Mouse (Mus musculus) kidney, adult 2 months (tissue): ENCODE measurements at regions not wholly inside any gene's neighbourhood (a gene's known extent, or its start where the extent isn't known, plus 50 kb on each side); places are given as distances from the start of the nearest gene placed in this dataset.

Experiments used
- DNase-seq: peaks from one replicate; pipeline ENCODE4 v3.0.0; 2021
- H3K27ac ChIP-seq: fragments of 200-500 bp; 2 replicates; pipeline ENCODE4 v1.5.1; 2012; ENCODE audit warnings: low read depth, low read length, control low read depth, inconsistent platforms; ENCODE audit not compliant: insufficient read depth
- H3K27me3 ChIP-seq: fragments of 200-500 bp; replicated peaks from 2 replicates; pipeline ENCODE4 v1.6.1; 2012; ENCODE audit warnings: mild to moderate bottlenecking, moderate library complexity, low read length, inconsistent platforms; ENCODE audit not compliant: control insufficient read depth, insufficient read depth
- H3K36me3 ChIP-seq: fragments of 200-500 bp; 2 replicates; pipeline ENCODE4 v1.6.1; 2012; ENCODE audit warnings: mild to moderate bottlenecking, moderate library complexity, low read length, inconsistent platforms; ENCODE audit not compliant: control insufficient read depth, insufficient read depth
- H3K4me1 ChIP-seq: fragments of 200-500 bp; 2 replicates; pipeline ENCODE4 v1.6.1; 2011; ENCODE audit warnings: low read length; ENCODE audit not compliant: control insufficient read depth, insufficient read depth
- H3K4me3 ChIP-seq: fragments of 200-500 bp; 2 replicates; pipeline ENCODE4 v1.5.1; 2011; ENCODE audit warnings: mild to moderate bottlenecking, low read depth, low read length, control low read depth; ENCODE audit not compliant: insufficient read depth
- CTCF ChIP-seq: fragments of 200-500 bp; conservative IDR thresholded peaks from 2 replicates; pipeline ENCODE4 v1.5.1; 2011; ENCODE audit warnings: low read depth, mild to moderate bottlenecking, control low read depth, low read length, moderate library complexity, mixed read lengths; ENCODE audit not compliant: insufficient read depth, insufficient read length
- POLR2A ChIP-seq: fragments of 200-500 bp; IDR thresholded peaks from one replicate; pipeline ENCODE4 v1.6.1; 2011; ENCODE audit warnings: low read depth, low read length, control low read depth
- WGBS: fragments of 180-500 bp; shearing (Covaris S2); methylation state at CpG from one replicate; pipeline ENCODE4 v1.1.7; 2018; 5-methylcytosine and 5-hydroxymethylcytosine counted together

- WGBS: 54% methylated on average over 4 of the region's 4 CpGs
Observed at GRCm38 (mm10) chr1:52553871-52554270, 53.4 kb upstream of the Nab1 start.

GRCm38 (mm10) chr1:52565812-52566211 is 64.7 kb upstream of the Nemp2 start:
- Histone ChIP-seq H3K36me3 (no peaks in the 10 kb centered on the region), H3K27me3 (no peaks in the 10 kb centered on the region), H3K4me3 (no peak overlapping the region), H3K4me1 (no peaks in the 10 kb centered on the region), H3K27ac (no peak overlapping the region)
- TF ChIP-seq POLR2A (no peak), CTCF (no peak)
- no peak for DNase-seq
- WGBS: 31% methylated on average over 6 of the region's 6 CpGs

More at GRCm38 (mm10) chr1:52553871-52554270, 53.4 kb upstream of the Nab1 start:
- H3K4me3 ChIP-seq: no peak overlapping the region
- no peak overlapping the region for H3K27ac ChIP-seq
- no peaks in the 10 kb centered on the region for H3K27me3 ChIP-seq
- TF ChIP-seq POLR2A (no peak), CTCF (no peak)
- H3K36me3 ChIP-seq: no peaks in the 10 kb centered on the region
- DNase-seq: no peak
- H3K4me1 ChIP-seq: no peaks in the 10 kb centered on the region

GRCm38 (mm10) chr1:52571674-52572073 is 58.8 kb upstream of the Nemp2 start:
- TF ChIP-seq POLR2A (no peak), CTCF (no peak)
- Histone ChIP-seq H3K4me1 (no peaks in the 10 kb centered on the region), H3K27ac (no peak overlapping the region), H3K27me3 (no peaks in the 10 kb centered on the region), H3K36me3 (no peaks in the 10 kb centered on the region), H3K4me3 (no peak overlapping the region)
- DNase-seq: no peak
- 84% methylated on average over 5 of the region's 5 CpGs for WGBS

- peak; percentile 7 for DNase-seq
- Histone ChIP-seq H3K27ac (no peak overlapping the region), H3K4me1 (no peaks in the 10 kb centered on the region), H3K27me3 (no peaks in the 10 kb centered on the region), H3K36me3 (no peaks in the 10 kb centered on the region), H3K4me3 (no peak overlapping the region)
- WGBS: 36% methylated on average over 5 of the region's 5 CpGs
- no peak for TF ChIP-seq CTCF
- TF ChIP-seq POLR2A: no peak
Observed at GRCm38 (mm10) chr1:52578298-52579056, 52.0 kb upstream of the Nemp2 start.

GRCm38 (mm10) chr1:52580132-52580896 is 50.2 kb upstream of the Nemp2 start:
- Histone ChIP-seq H3K27me3 (no peaks in the 10 kb centered on the region), H3K27ac (no peak overlapping the region), H3K36me3 (no peaks in the 10 kb centered on the region), H3K4me3 (no peak overlapping the region), H3K4me1 (no peaks in the 10 kb centered on the region)
- DNase-seq: no peak
- 69% methylated on average over 4 of the region's 4 CpGs for WGBS
- TF ChIP-seq POLR2A (no peak), CTCF (no peak)
